Mouse (Mus musculus): Measurements from ENCODE around the gene Krtap4-9. TPM values are rescaled to one million over a fixed set of nuclear protein-coding genes. Genes with fewer than 3 reads are reported as not detected.

Gene Krtap4-9
- polyA plus RNA-seq, 1 experiment from 2014 or later: not detected

Other genes starting within 250 kb of the Krtap4-9 start
- not detected in 2 replicates for gene Krt40, start 242.0 kb upstream of the Krtap4-9 start, polyA plus RNA-seq (2015; fragmentation: Nextera tagmentation; extraction: Ambion mirVana)
- not detected in 2 replicates for gene Krtap3-3, start 234.3 kb upstream of the Krtap4-9 start, polyA plus RNA-seq (2015; fragmentation: Nextera tagmentation; extraction: Ambion mirVana)
- not detected in 2 replicates for gene Krtap3-2, start 228.3 kb upstream of the Krtap4-9 start, polyA plus RNA-seq (2015; fragmentation: Nextera tagmentation; extraction: Ambion mirVana)
- not detected in 2 replicates for gene Gm11939, start 225.7 kb upstream of the Krtap4-9 start, polyA plus RNA-seq (2015; fragmentation: Nextera tagmentation; extraction: Ambion mirVana)
- not detected in 2 replicates for gene Krtap3-1, start 218.6 kb upstream of the Krtap4-9 start, polyA plus RNA-seq (2015; fragmentation: Nextera tagmentation; extraction: Ambion mirVana)
- not detected in 2 replicates for gene Krtap1-5, start 204.2 kb upstream of the Krtap4-9 start, polyA plus RNA-seq (2015; fragmentation: Nextera tagmentation; extraction: Ambion mirVana)
- gene Krtap1-4, start 201.5 kb upstream of the Krtap4-9 start, polyA plus RNA-seq (2015; fragmentation: Nextera tagmentation; extraction: Ambion mirVana): not detected in 2 replicates
- not detected in 2 replicates for gene Krtap1-3, start 193.9 kb upstream of the Krtap4-9 start, polyA plus RNA-seq (2015; fragmentation: Nextera tagmentation; extraction: Ambion mirVana)
- not detected in 2 replicates for gene Krtap9-3, start 187.1 kb upstream of the Krtap4-9 start, polyA plus RNA-seq (2015; fragmentation: Nextera tagmentation; extraction: Ambion mirVana)
- not detected in 2 replicates for gene Gm11938, start 181.9 kb upstream of the Krtap4-9 start, polyA plus RNA-seq (2015; fragmentation: Nextera tagmentation; extraction: Ambion mirVana)
- gene Gm11937, start 175.0 kb upstream of the Krtap4-9 start, polyA plus RNA-seq (2015; fragmentation: Nextera tagmentation; extraction: Ambion mirVana): not detected in 2 replicates
- gene Krtap2-4, start 170.4 kb upstream of the Krtap4-9 start, polyA plus RNA-seq (2015; fragmentation: Nextera tagmentation; extraction: Ambion mirVana): not detected in 2 replicates
- gene Gm11562, start 164.8 kb upstream of the Krtap4-9 start, polyA plus RNA-seq (2015; fragmentation: Nextera tagmentation; extraction: Ambion mirVana): not detected in 2 replicates
- gene Krtap4-1, start 157.0 kb upstream of the Krtap4-9 start, polyA plus RNA-seq (2015; fragmentation: Nextera tagmentation; extraction: Ambion mirVana): not detected in 2 replicates
- gene Krtap4-2, start 150.1 kb upstream of the Krtap4-9 start, polyA plus RNA-seq (2015; fragmentation: Nextera tagmentation; extraction: Ambion mirVana): not detected in 2 replicates
- not detected in 2 replicates for gene Krtap4-7, start 141.1 kb upstream of the Krtap4-9 start, polyA plus RNA-seq (2015; fragmentation: Nextera tagmentation; extraction: Ambion mirVana)
- not detected in 2 replicates for gene Gm11555, start 135.0 kb upstream of the Krtap4-9 start, polyA plus RNA-seq (2015; fragmentation: Nextera tagmentation; extraction: Ambion mirVana)
- not detected in 2 replicates for gene Gm11563, start 126.2 kb upstream of the Krtap4-9 start, polyA plus RNA-seq (2015; fragmentation: Nextera tagmentation; extraction: Ambion mirVana)
- not detected in 2 replicates for gene Krtap4-6, start 119.2 kb upstream of the Krtap4-9 start, polyA plus RNA-seq (2015; fragmentation: Nextera tagmentation; extraction: Ambion mirVana)
- not detected in 2 replicates for gene Gm14190, start 94.5 kb upstream of the Krtap4-9 start, polyA plus RNA-seq (2015; fragmentation: Nextera tagmentation; extraction: Ambion mirVana)
- gene Gm14180, start 50.9 kb upstream of the Krtap4-9 start, polyA plus RNA-seq (2015; fragmentation: Nextera tagmentation; extraction: Ambion mirVana): not detected in 2 replicates
- not detected in 2 replicates for gene Gm11595, start 12.3 kb upstream of the Krtap4-9 start, polyA plus RNA-seq (2015; fragmentation: Nextera tagmentation; extraction: Ambion mirVana)
- not detected in 2 replicates for gene Krtap4-8, start 4.5 kb upstream of the Krtap4-9 start, polyA plus RNA-seq (2015; fragmentation: Nextera tagmentation; extraction: Ambion mirVana)
- gene Gm11596, start 8.3 kb downstream of the Krtap4-9 start, polyA plus RNA-seq (2015; fragmentation: Nextera tagmentation; extraction: Ambion mirVana): not detected in 2 replicates
- gene Gm11569, start 13.7 kb downstream of the Krtap4-9 start, polyA plus RNA-seq (2015; fragmentation: Nextera tagmentation; extraction: Ambion mirVana): not detected in 2 replicates
- gene Gm11554, start 19.2 kb downstream of the Krtap4-9 start, polyA plus RNA-seq (2015; fragmentation: Nextera tagmentation; extraction: Ambion mirVana): not detected in 2 replicates
- not detected in 2 replicates for gene Krtap4-13, start 24.7 kb downstream of the Krtap4-9 start, polyA plus RNA-seq (2015; fragmentation: Nextera tagmentation; extraction: Ambion mirVana)
- gene Gm11564, start 30.5 kb downstream of the Krtap4-9 start, polyA plus RNA-seq (2015; fragmentation: Nextera tagmentation; extraction: Ambion mirVana): not detected in 2 replicates
- gene 2300003K06Rik, start 52.9 kb downstream of the Krtap4-9 start, polyA plus RNA-seq (2015; fragmentation: Nextera tagmentation; extraction: Ambion mirVana): not detected in 2 replicates
- not detected in 2 replicates for gene Krtap4-16, start 66.4 kb downstream of the Krtap4-9 start, polyA plus RNA-seq (2015; fragmentation: Nextera tagmentation; extraction: Ambion mirVana)
- gene Gm11568, start 72.7 kb downstream of the Krtap4-9 start, polyA plus RNA-seq (2015; fragmentation: Nextera tagmentation; extraction: Ambion mirVana): not detected in 2 replicates
- not detected in 2 replicates for gene Gm11559, start 79.3 kb downstream of the Krtap4-9 start, polyA plus RNA-seq (2015; fragmentation: Nextera tagmentation; extraction: Ambion mirVana)
- not detected in 2 replicates for gene Krtap9-1, start 88.2 kb downstream of the Krtap4-9 start, polyA plus RNA-seq (2015; fragmentation: Nextera tagmentation; extraction: Ambion mirVana)
- not detected in 2 replicates for gene Gm11567, start 94.0 kb downstream of the Krtap4-9 start, polyA plus RNA-seq (2015; fragmentation: Nextera tagmentation; extraction: Ambion mirVana)
- gene Krtap31-1, start 122.7 kb downstream of the Krtap4-9 start, polyA plus RNA-seq (2015; fragmentation: Nextera tagmentation; extraction: Ambion mirVana): not detected in 2 replicates
- not detected in 2 replicates for gene Gm11565, start 129.6 kb downstream of the Krtap4-9 start, polyA plus RNA-seq (2015; fragmentation: Nextera tagmentation; extraction: Ambion mirVana)
- not detected in 2 replicates for gene Krtap31-2, start 151.1 kb downstream of the Krtap4-9 start, polyA plus RNA-seq (2015; fragmentation: Nextera tagmentation; extraction: Ambion mirVana)
- gene Krtap9-5, start 163.3 kb downstream of the Krtap4-9 start, polyA plus RNA-seq (2015; fragmentation: Nextera tagmentation; extraction: Ambion mirVana): not detected in 2 replicates
- not detected in 2 replicates for gene Krtap29-1, start 193.9 kb downstream of the Krtap4-9 start, polyA plus RNA-seq (2015; fragmentation: Nextera tagmentation; extraction: Ambion mirVana)
- not detected in 2 replicates for gene Krtap16-1, start 201.4 kb downstream of the Krtap4-9 start, polyA plus RNA-seq (2015; fragmentation: Nextera tagmentation; extraction: Ambion mirVana)
- not detected in 2 replicates for gene Krtap17-1, start 208.8 kb downstream of the Krtap4-9 start, polyA plus RNA-seq (2015; fragmentation: Nextera tagmentation; extraction: Ambion mirVana)
- not detected in 2 replicates for gene Krt33a, start 231.0 kb downstream of the Krtap4-9 start, polyA plus RNA-seq (2015; fragmentation: Nextera tagmentation; extraction: Ambion mirVana)
- gene Krt33b, start 244.7 kb downstream of the Krtap4-9 start, polyA plus RNA-seq (2015; fragmentation: Nextera tagmentation; extraction: Ambion mirVana): not detected in 2 replicates

Measured in liver, embryonic 15.5 days (tissue).